ENCODE assay signal across 24 mouse cellular contexts in the genomic region with DNA sequence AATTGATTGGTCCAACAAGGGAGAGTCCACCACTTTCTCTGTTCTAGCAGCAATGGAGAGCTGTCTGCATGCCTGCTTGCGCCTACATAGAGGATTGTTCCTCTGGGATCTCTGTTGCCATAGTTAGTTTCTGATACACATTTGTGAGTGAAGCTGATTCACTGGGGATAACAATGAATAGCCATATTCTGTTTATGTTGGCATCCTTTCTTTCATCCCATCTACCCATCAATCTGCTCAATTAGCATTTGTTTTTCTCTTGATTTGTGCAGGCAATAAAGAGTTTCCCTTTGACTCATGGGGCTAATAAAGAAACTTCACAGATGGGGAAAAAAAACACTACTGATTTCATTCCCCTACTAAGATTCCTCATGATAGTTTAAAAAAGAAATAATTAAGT.
"Had no signal": no experiment of that assay in that cellular context is flagged by ENCODE, and none has a peak within 500 bp of the region (broad histone marks: within the 10 kb centered on the region; RNA-seq: fewer than 3 reads in every experiment).

No protein-coding gene starts in this region.

- H3K4me1 ChIP-seq: liver, embryonic 12.5 days had no signal

- DNase-seq: gastrocnemius, postnatal 14 days; gastrocnemius, postnatal 36 days; heart, adult 11 months; heart, adult 2 months; heart, postnatal 10 days; heart, postnatal 4 days; kidney, adult 11 months; kidney, adult 2 months; kidney, adult 9 months; kidney, postnatal 14 days; kidney, postnatal 36 days; left cerebral cortex, postnatal 4 days; lung, adult 18-20 months had no signal

- H3K9ac ChIP-seq: hindbrain, embryonic 12.5 days; hindbrain, embryonic 14.5 days; limb, embryonic 13.5 days; limb, embryonic 15.5 days; liver, embryonic 12.5 days; liver, embryonic 14.5 days had no signal

- H3K4me3 ChIP-seq: heart, adult 2 months; hindbrain, embryonic 10.5 days; hindbrain, embryonic 12.5 days; limb, embryonic 13.5 days; limb, embryonic 15.5 days; liver, embryonic 12.5 days had no signal

- ATAC-seq: hindbrain, embryonic 16.5 days; inflammation-experienced regulatory T-cells, adult 6 months; intestine, embryonic 16.5 days; liver, embryonic 12.5 days had no signal

- H3K27me3 ChIP-seq: hindbrain, embryonic 12.5 days; limb, embryonic 13.5 days; limb, embryonic 15.5 days; liver, embryonic 12.5 days had no signal

- H3K27ac ChIP-seq: heart, adult 2 months; hindbrain, embryonic 10.5 days; hindbrain, embryonic 12.5 days; hindbrain, embryonic 14.5 days; limb, embryonic 13.5 days; limb, embryonic 15.5 days; liver, embryonic 12.5 days; liver, embryonic 14.5 days had no signal

- H3K36me3 ChIP-seq: hindbrain, embryonic 10.5 days; hindbrain, embryonic 12.5 days; limb, embryonic 13.5 days; limb, embryonic 15.5 days; liver, embryonic 12.5 days had no signal

- H3K9me3 ChIP-seq: hindbrain, embryonic 10.5 days; hindbrain, embryonic 12.5 days; limb, embryonic 13.5 days; limb, embryonic 15.5 days; liver, embryonic 12.5 days had no signal

- H3K4me2 ChIP-seq: heart, embryonic 11.5 days; hindbrain, embryonic 12.5 days; hindbrain, embryonic 14.5 days; limb, embryonic 13.5 days; limb, embryonic 15.5 days; liver, embryonic 12.5 days had no signal
